Mouse (Mus musculus): Measurements from ENCODE around the gene Cpsf4l.
"Not testable (repeated sequence)": the region's sequence is repeated elsewhere in the genome, so short reads cannot be mapped to it uniquely, and the experiment has no call there.

The Cpsf4l gene

DNA sequence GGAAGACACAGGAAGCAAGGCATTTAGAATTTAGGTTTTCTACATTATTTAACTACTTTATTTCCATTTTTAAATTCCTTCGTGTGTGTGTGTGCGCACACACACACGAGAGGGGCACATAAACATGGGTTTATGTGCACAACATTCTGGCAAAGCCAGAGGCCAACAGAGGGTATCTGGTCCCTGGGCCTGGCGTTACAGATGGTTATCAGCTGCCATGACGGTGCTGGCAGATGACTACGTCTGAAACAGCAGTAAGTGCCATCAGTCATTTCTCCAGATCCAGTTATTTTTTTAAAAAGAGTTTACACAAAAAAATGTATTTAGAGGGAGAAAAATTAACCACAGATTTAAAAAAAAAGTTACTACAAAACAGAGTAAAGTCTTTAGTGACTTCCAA is 43.6 kb downstream of the Cpsf4l start:
- no peak for DNase-seq (ENCODE audit: low read depth)

- no peak for DNase-seq (ENCODE audit: low read depth)
Observed at GRCm38 (mm10) chr11:113664279-113664678, 45.5 kb downstream of the Cpsf4l start.

GRCm38 (mm10) chr11:113661835-113662351 is 47.9 kb downstream of the Cpsf4l start:
- no peak for DNase-seq (ENCODE audit: low read depth)

DNA sequence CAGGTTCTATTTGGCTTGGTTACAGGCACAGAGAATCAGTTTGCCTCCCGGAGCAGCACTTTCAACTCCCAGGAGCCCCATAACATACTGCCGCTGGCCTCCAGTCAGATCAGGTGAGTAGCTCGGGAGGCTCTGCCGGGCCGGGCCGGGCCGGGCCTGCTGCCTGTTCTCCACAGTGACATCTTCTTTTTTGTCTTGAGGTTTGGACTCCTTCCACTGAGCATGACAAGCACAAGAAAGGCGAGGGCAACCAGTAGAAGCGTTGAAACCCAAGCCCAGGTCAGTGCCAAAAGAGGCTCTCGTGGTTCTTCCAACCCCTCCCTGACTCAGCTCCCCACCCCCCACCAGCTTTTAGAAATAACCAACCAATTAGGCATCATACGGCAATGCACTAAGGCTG is 48.9 kb downstream of the Cpsf4l start:
- DNase-seq (ENCODE audit: low read depth): no peak

DNA sequence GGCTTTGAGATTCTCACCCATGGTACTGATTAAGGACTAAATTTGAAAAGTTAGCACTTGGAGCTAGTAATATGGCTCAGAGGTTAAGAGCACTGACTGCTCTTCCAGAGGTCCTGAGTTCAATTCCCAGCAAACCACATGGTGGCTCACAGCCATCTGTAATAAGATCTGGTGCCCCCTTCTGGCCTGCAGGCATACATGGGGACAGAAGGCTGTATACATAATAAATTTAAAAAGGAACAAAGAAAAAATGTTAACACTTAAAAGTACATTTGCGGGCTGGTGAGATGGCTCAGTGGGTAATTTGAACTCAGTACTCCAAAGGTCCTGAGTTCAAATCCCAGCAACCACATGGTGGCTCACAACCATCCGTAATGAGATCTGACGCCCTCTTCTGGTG is 49.6 kb downstream of the Cpsf4l start:
- not testable (repeated sequence) for DNase-seq (ENCODE audit: low read depth)

DNA sequence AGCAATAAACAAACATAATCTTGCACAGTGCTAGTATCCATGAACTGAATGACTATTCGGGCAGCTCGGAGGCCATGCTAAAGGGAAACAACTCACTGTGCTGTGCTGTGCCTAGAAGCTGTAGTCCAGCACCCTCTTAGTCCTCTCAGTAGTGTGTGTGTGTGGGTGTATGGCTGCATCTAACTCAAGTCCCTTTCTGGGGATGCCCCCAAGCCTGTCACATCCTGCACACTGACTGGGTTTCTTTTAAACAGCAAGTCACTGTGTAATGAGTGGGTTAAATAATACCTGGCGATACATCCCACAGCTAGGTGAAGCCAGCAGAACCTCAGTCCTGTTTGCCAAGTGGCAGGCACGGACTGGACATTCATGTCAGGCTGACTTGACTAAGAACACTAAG is 51.1 kb downstream of the Cpsf4l start:
- no peak for DNase-seq (ENCODE audit: low read depth)

- DNase-seq (ENCODE audit: low read depth): no peak
Observed at GRCm38 (mm10) chr11:113658319-113658718, 51.5 kb downstream of the Cpsf4l start.

- DNase-seq (ENCODE audit: low read depth): no peak
Observed at GRCm38 (mm10) chr11:113657221-113657620, 52.6 kb downstream of the Cpsf4l start.

- DNase-seq (ENCODE audit: low read depth): no peak
Observed at GRCm38 (mm10) chr11:113656511-113656932, 53.3 kb downstream of the Cpsf4l start.

DNA sequence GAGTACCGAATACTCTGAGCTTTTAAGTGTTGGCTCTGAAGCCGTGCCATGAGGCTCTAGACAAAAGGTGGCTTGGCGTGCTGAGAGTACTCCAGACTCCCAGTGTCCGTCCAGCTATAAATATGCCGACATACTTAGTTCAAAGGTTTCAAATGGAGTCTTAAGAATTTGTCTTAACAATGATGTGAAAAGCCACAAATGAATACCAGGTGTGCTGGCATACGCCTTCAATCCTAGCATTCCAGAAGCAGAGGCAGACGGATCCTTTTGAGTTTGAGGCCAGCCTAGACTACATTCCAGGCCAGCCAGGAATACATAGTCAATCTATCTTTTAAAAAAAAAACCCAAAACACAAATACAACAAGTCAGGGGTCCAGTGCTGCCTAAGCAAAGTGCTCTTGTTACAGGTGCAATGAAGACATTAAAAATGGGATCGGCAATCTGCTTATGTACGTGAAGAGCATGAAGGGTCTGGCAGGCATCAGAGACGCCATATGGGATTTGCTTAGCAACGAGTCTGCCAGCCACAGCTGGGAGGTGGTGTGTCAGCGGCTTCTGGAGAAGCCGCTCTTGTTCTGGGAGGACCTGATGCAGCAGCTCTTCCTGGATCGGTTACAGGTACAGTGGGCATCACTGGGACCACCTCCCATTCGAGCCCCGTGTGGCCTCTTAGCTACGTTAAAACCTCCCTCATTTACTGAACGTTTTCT is 55.1 kb downstream of the Cpsf4l start:
- DNase-seq (ENCODE audit: low read depth): no peak

DNA sequence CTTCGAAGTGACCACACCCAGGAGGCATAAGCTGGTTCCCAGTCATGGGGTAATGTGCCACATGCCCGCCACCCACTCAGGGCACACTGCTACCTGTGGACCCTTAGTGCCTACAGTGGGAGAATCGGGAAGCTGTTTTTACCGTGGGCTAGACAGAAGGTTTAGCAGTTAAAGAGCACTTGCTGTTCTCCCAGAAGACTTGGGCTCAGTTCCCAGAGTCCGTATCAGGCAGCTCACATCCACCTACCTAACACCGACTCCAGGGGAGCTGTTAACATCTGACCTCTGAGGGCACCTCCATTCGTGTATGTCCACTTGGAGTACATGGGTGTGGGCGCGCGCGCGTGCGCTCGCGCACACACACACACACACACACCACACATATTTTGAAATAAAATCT is 55.7 kb downstream of the Cpsf4l start:
- DNase-seq (ENCODE audit: low read depth): no peak

DNA sequence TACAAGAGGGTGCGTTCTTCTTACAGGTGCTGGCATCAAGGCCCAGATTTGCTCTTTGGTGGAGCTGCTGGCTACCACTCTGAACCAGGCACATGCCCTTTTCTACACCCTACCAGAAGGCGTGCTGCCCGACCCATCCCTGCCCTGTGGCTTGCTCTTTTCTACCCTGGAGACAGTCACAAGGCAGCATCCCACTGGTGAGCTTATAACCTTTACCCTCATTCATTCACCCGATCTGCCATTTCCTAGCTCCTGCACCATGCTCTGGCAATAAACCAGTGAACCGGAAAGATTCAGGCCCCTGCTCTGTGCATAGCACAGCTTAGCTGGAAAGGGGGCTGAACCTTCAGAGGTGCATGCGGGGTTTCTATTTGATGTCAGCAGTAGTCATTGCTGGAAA is 57.3 kb downstream of the Cpsf4l start:
- no peak for DNase-seq (ENCODE audit: low read depth)

DNA sequence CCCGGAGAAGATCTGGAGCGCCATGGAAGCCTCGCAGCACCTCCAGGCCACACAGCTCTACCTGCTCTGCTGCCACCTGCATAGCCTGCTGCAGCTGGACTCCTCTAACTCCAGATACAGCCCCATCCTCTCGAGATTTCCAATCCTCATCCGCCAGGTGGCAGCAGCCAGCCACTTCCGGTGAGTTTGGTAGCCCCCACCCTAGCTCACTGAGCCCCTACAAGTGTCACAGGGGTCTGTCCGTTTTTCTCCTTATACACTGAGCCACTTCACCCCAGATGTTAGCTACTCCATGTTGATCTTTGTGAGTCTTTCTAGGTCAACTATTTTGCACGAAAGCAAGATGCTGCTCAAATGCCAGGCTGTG is 57.9 kb downstream of the Cpsf4l start:
- no peak for DNase-seq (ENCODE audit: low read depth)

- no peak for DNase-seq (ENCODE audit: low read depth)
Observed at GRCm38 (mm10) chr11:113651206-113651906, 58.5 kb downstream of the Cpsf4l start.

GRCm38 (mm10) chr11:113649353-113650210 is 60.2 kb downstream of the Cpsf4l start, which contains the start of gene Slc39a11:
Gene Slc39a11 (minus strand): TSS chr11:113650079.
- peak; percentile 57 for DNase-seq (ENCODE audit: low read depth)

DNA sequence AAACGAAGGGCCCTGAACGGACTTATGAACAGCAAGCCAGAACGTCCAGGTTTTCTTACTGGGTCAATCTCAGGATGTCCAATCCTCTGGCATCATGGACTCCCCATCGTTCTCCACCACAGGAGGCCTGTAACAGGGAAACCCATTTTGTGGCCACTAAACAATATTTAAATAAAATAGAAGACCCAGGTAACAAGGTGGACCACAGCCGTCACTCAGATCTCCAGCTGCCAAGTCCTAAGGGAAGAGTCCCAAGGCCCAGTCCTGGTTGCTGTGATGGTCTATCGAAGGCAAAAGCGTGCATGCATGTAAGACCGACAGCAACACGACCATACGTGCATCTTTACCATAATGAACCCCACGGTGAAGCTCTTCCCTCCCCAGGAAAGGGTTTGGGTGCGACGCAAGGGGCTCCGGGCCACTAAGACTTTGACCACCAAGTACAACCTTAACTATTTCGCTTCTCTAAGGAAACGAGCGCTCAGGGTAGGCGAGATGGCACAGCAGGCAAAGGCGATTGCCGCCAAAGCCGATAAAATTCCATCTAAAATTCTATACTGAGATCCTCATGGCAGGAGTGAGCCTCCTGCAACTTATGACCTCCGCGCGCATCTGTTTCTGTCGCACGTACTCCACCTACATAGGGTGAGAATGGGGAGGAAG is 61.0 kb downstream of the Cpsf4l start, which contains the start of gene Cog1:
TSS of gene Cog1 (plus strand) at position 480 of the 663 bp plus-strand sequence.
- DNase-seq (ENCODE audit: low read depth): no peak

Data from c-Kit-positive CD71-positive TER-119-negative erythroid progenitor cells, embryonic 14.5 days (primary cell).